Mouse (Mus musculus) adrenal gland (tissue): ENCODE data around the gene Galt.
"Not testable (repeated sequence)": the region's sequence is repeated elsewhere in the genome, so short reads cannot be mapped to it uniquely, and the experiment has no call there.

Experiments used
- intact Hi-C: fragments of 180-260 bp; cut with DNase I; formaldehyde crosslinking; loops from one replicate; pipeline ENCODE4 v1.15.1; 2025

The Galt gene

GRCm38 (mm10) chr4:41773502-41773901, 18.5 kb downstream of the Galt start:
- intact Hi-C loops: not testable (repeated sequence)

- intact Hi-C loops: not testable (repeated sequence)
Observed at GRCm38 (mm10) chr4:41774002-41774401, 19.0 kb downstream of the Galt start, which contains the start of gene Ccl27a. TSS of gene Ccl27a (minus strand) at chr4:41774247.

- intact Hi-C loops: not testable (repeated sequence)
Observed at GRCm38 (mm10) chr4:41774506-41774905, 19.5 kb downstream of the Galt start.

GRCm38 (mm10) chr4:41775840-41776239, 20.8 kb downstream of the Galt start:
- intact Hi-C loops: not testable (repeated sequence)

- intact Hi-C loops: not testable (repeated sequence)
Observed at GRCm38 (mm10) chr4:41781271-41781670, 26.2 kb downstream of the Galt start.

- intact Hi-C loops: not testable (repeated sequence)
Observed at GRCm38 (mm10) chr4:41781748-41782485, 26.9 kb downstream of the Galt start.

GRCm38 (mm10) chr4:41782711-41783110, 27.7 kb downstream of the Galt start:
- intact Hi-C loops: not testable (repeated sequence)

- intact Hi-C loops: not testable (repeated sequence)
Observed at GRCm38 (mm10) chr4:41783197-41783596, 28.2 kb downstream of the Galt start.
